Mouse (Mus musculus) hindbrain, embryonic 15.5 days (tissue): Measurements from ENCODE around the gene Lgmn. TPM values are rescaled to one million over a fixed set of nuclear protein-coding genes. Genes with fewer than 3 reads are reported as not detected.

Experiments
- ATAC-seq: fragments of 200-750 bp; cut with Nextera tagmentation; 2 replicates; pipeline ENCODE4 v1.8.0; 2017; ENCODE audit warnings: low read depth, moderate number of reproducible peaks, moderate TSS enrichment; ENCODE audit not compliant: low FRiP score
- H3K27ac ChIP-seq: fragments of 300-500 bp; sonication (generic); replicated peaks from 2 replicates; pipeline ENCODE4 v1.5.1; 2015; ENCODE audit warnings: mild to moderate bottlenecking, inconsistent platforms
- H3K27me3 ChIP-seq: fragments of 300-500 bp; sonication (generic); 2 replicates; pipeline ENCODE4 v1.6.1; 2015; ENCODE audit warnings: control low read depth, inconsistent platforms
- H3K36me3 ChIP-seq: fragments of 300-500 bp; sonication (generic); 2 replicates; pipeline ENCODE4 v1.6.1; 2015; ENCODE audit warnings: control low read depth, inconsistent platforms
- H3K4me1 ChIP-seq: fragments of 300-500 bp; sonication (generic); replicated peaks from 2 replicates; pipeline ENCODE4 v1.6.1; 2015; ENCODE audit warnings: control low read depth, inconsistent platforms
- H3K4me2 ChIP-seq: fragments of 300-500 bp; sonication (generic); 2 replicates; pipeline ENCODE4 v1.6.1; 2015; ENCODE audit warnings: moderate library complexity, mild to moderate bottlenecking, inconsistent platforms
- H3K4me3 ChIP-seq: fragments of 300-500 bp; sonication (generic); 2 replicates; pipeline ENCODE4 v1.5.1; 2015; ENCODE audit warnings: mild to moderate bottlenecking, inconsistent platforms
- H3K9ac ChIP-seq: fragments of 300-500 bp; sonication (generic); 2 replicates; pipeline ENCODE4 v1.6.1; 2015; ENCODE audit warnings: inconsistent platforms
- H3K9me3 ChIP-seq: fragments of 300-500 bp; sonication (generic); 2 replicates; pipeline ENCODE4 v1.6.1; 2016; ENCODE audit warnings: control low read depth, inconsistent platforms
- WGBS: fragments of 180-500 bp; shearing (Covaris S2); methylation state at CpG from one replicate; pipeline ENCODE4 v1.1.7; 2015; 5-methylcytosine and 5-hydroxymethylcytosine counted together
- polyA plus RNA-seq: library from polyadenylated mRNA; unstranded; fragments of >200 nt; fragmentation: Nextera tagmentation; extraction: Ambion mirVana; gene quantifications from 2 replicates; pipeline ENCODE4 v1.2.1, GENCODE M21; 2015

Gene Lgmn
- polyA plus RNA-seq, 1 experiment from 2014 or later, result 109 TPM

DNA sequence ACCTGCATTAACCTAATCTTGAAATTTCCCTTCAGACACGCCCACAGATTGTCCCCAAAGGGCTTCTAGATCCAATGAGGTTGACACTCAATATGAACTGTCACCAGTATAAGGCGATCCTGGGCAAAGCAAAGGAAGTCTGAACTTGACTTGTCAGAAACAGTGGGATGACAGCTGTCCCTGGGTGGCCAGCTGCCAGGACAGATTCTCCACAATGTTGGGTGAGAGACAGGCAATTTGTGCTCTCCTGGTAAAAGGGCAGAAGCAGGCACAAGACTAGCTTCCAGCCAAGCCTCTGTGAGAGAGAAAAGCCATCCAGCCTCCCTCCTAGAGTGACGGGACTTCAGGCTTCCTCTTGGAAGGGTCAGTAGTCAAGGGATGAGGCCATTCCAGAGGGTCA is 67.3 kb downstream of the Lgmn start:
- H3K4me3 ChIP-seq, result no peak overlapping the region
- 84% methylated on average over 3 of the region's 3 CpGs for WGBS
- H3K4me1 ChIP-seq, result no peaks in the 10 kb centered on the region
- H3K36me3 ChIP-seq, result no peaks in the 10 kb centered on the region
- no peaks in the 10 kb centered on the region for H3K27me3 ChIP-seq
- no peak overlapping the region for H3K4me2 ChIP-seq
- no peak overlapping the region for H3K9ac ChIP-seq
- no peak for ATAC-seq
- no peaks in the 10 kb centered on the region for H3K9me3 ChIP-seq
- no peak overlapping the region for H3K27ac ChIP-seq

DNA sequence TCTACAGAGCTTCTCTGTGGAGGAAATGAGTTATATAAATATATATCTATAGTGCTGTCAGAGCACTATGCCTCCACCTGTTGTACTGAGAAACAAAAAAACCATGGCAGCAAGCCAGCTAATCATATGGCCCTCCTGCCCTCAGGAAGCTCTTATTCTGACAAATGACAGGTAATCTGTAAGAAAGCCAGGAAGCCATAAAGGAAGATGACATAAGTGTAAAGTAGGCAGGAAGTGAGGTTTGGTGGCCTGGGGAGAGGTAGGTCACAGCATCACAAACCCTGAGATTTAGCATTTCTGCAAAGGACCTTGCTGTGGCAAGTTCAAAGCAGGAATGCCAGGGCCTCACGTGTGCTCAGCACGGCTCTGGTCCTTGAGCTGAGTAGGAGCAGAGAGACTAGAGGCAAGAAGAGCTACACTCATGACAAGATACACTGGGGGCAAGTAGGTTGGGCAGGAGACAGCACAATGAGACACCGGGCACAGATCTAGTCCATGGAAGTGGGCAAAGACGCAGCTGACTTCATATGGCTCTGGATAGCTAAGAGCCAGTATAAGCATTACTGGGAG is 68.6 kb downstream of the Lgmn start:
- Histone ChIP-seq H3K9me3 (no peaks in the 10 kb centered on the region), H3K4me2 (no peak overlapping the region), H3K4me1 (no peaks in the 10 kb centered on the region), H3K27ac (no peak overlapping the region), H3K4me3 (no peak overlapping the region), H3K9ac (no peak overlapping the region), H3K36me3 (no peaks in the 10 kb centered on the region), H3K27me3 (no peaks in the 10 kb centered on the region)
- 91% methylated on average over 4 of the region's 4 CpGs for WGBS
- no peak for ATAC-seq

DNA sequence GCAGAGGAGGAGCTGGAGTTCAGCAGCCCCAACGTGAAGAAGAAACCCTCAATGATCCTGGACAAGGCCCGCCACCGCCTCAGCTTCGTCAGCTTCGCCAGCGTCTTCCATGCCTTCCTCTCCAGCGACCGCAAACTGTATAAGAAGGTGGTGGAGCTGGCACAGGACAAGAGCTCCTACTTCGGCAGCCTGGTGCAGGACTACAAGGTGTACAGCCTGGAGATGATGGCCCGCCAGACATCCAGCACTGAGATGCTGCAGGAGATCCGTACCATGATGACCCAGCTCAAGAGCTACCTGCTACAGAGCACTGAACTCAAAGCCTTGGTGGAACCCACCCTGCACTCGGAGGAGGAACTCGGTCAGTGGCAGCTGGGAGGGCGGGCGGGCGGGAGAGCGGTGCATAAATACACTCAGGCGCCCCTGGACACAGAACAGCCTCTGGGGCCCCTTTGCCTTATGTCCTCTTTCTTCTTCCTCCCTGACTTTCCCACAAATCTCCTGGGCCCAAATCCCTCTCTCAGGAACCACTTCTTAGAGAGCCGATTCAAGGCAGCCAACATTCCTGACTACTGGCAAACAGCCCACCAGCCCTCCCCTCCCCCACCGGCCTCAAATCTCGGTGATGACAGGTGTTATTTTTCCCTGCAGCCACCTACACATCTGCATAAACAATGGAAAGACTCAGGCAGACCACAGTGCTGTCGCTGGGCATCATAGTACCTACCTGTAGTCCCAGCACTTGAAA is 70.0 kb downstream of the Lgmn start:
- Histone ChIP-seq H3K9me3 (no peaks in the 10 kb centered on the region), H3K9ac (no peak overlapping the region), H3K27ac (no peak overlapping the region), H3K4me3 (no peak overlapping the region), H3K4me1 (no peaks in the 10 kb centered on the region), H3K27me3 (no peaks in the 10 kb centered on the region), H3K36me3 (no peaks in the 10 kb centered on the region), H3K4me2 (no peak overlapping the region)
- ATAC-seq, result no peak
- 84% methylated on average over 22 of the region's 22 CpGs for WGBS

DNA sequence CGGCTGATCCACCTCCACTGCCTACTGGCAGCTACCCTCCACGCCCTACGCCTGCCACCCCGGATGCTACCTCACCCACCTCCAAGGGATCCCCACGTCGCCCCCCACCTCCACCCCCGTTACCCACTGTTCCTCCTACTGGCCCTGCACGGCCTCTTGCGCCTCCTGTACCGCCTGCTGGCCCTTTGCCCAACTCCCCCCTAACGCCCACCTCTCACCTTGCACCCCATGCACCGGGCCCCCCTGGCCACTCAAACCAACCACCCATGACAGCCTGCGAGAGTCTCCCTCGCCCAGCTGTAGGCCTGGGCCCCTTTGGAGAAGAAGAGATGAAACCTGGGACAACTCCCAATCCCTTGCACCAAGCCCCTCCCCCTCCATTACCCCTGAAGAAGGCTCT is 71.1 kb downstream of the Lgmn start:
- ATAC-seq, result no peak
- H3K4me3 ChIP-seq, result no peak overlapping the region
- WGBS, result 81% methylated on average over 14 of the region's 14 CpGs
- H3K4me1 ChIP-seq, result no peaks in the 10 kb centered on the region
- H3K9ac ChIP-seq, result no peak overlapping the region
- H3K27me3 ChIP-seq, result no peaks in the 10 kb centered on the region
- no peaks in the 10 kb centered on the region for H3K36me3 ChIP-seq
- H3K4me2 ChIP-seq, result no peak overlapping the region
- H3K9me3 ChIP-seq, result no peaks in the 10 kb centered on the region
- no peak overlapping the region for H3K27ac ChIP-seq

DNA sequence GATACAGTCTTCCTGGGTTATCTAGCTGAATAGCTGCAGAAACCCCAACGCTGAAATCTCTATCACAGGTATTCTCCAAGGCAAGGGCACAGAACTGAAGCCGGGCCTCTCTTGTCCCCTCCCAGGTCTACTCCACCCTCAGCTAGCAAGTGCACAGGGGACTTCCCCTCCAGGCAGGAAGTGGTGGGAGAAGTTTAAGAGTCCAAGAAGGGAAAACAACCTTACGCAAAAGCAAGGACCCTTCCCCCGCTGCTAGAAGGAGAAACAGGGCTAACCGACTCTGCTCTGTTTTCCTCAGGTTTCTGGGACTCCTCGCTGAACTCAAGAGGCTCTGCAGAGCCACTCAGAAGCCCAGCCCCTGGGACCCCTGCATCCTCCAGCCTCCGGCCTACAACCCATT is 71.5 kb downstream of the Lgmn start:
- H3K27ac ChIP-seq, result no peak overlapping the region
- H3K27me3 ChIP-seq, result no peaks in the 10 kb centered on the region
- ATAC-seq, result no peak
- no peak overlapping the region for H3K4me2 ChIP-seq
- no peaks in the 10 kb centered on the region for H3K9me3 ChIP-seq
- no peak overlapping the region for H3K4me3 ChIP-seq
- H3K36me3 ChIP-seq, result no peaks in the 10 kb centered on the region
- no peak overlapping the region for H3K9ac ChIP-seq
- WGBS, result 81% methylated on average over 7 of the region's 7 CpGs
- H3K4me1 ChIP-seq, result no peaks in the 10 kb centered on the region

DNA sequence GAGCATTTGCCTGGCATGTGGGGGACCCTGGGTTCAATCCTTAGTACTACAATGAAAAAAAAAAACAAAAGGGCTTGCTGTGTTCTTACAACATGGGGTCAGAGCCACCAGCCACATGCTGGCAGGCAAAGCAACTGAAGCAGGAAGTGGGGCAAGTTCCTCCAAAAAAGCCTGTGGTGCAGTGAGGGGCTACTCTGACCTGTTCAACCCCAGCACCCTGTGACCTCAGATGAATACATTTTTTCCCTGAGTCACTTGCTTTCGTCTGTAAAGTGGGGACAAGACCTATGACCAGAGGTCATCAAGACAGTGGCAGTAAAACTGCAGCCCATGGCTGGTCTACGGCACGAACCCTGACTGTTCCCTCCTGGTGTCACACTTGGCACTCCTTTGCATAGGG is 72.5 kb downstream of the Lgmn start:
- no peaks in the 10 kb centered on the region for H3K27me3 ChIP-seq
- H3K4me1 ChIP-seq, result no peaks in the 10 kb centered on the region
- H3K4me3 ChIP-seq, result no peak overlapping the region
- H3K27ac ChIP-seq, result no peak overlapping the region
- 66% methylated on average over 3 of the region's 3 CpGs for WGBS
- no peaks in the 10 kb centered on the region for H3K9me3 ChIP-seq
- H3K36me3 ChIP-seq, result no peaks in the 10 kb centered on the region
- no peak overlapping the region for H3K4me2 ChIP-seq
- no peak for ATAC-seq
- no peak overlapping the region for H3K9ac ChIP-seq

DNA sequence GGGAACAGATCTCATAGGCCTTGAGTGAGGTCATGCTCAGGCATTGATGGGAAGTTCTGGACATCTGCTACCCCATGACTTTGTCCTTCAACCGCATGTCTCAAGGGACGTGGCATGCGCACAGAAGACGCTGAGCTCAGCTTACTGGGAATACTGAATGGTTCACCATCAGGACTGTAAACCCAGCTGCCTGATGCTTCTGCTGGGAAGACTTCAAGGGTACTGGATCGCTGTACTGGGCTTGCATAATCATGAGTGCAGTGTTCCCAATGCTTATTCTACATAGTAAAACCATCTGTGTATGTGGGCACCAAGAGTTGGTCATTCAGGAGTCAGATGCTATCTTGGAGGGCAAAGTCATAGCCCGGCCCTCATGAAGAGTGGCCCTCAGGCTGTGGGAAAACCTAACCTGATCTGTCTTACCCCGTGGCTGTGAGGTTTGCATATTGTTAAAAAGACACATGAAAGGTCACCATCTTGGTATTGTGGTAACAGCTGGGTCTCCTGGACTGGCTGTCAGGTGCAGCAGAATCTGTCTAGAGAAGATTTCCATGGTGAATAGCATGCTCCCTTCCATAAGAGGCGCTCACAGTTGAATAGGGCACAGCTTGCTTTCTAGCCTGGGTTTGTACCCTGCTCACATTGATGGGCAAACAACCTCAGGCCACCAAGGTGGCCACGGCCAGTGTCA is 73.3 kb downstream of the Lgmn start:
- ATAC-seq, result no peak
- H3K36me3 ChIP-seq, result no peaks in the 10 kb centered on the region
- H3K4me3 ChIP-seq, result no peak overlapping the region
- no peak overlapping the region for H3K9ac ChIP-seq
- WGBS, result 96% methylated on average over 9 of the region's 9 CpGs
- no peak overlapping the region for H3K4me2 ChIP-seq
- no peaks in the 10 kb centered on the region for H3K4me1 ChIP-seq
- H3K27me3 ChIP-seq, result no peaks in the 10 kb centered on the region
- H3K9me3 ChIP-seq, result no peaks in the 10 kb centered on the region
- H3K27ac ChIP-seq, result no peak overlapping the region

DNA sequence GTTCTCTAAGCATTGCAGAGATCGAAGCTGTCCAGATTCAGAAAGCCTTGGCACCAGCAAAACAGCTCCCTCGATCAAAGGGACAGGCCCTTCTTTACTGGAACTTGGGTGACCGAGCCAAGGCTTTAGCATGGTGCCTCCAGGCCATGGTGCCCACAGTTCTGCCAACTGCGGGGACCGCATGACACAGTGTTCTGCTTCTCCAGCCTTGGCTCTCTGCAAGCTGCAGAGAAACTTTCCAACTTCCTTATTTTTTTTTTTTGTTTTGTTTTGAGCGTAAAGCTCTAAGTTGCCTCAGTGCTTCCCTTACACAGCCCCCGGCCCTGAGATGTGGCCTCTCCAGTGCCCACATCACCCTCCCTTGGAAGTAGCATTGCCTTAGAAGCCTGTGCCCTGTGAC is 74.6 kb downstream of the Lgmn start:
- Histone ChIP-seq H3K36me3 (no peaks in the 10 kb centered on the region), H3K4me3 (no peak overlapping the region), H3K27me3 (no peaks in the 10 kb centered on the region), H3K27ac (no peak overlapping the region), H3K9ac (no peak overlapping the region), H3K4me1 (no peaks in the 10 kb centered on the region), H3K9me3 (no peaks in the 10 kb centered on the region), H3K4me2 (no peak overlapping the region)
- no peak for ATAC-seq
- WGBS, result 92% methylated on average over 7 of the region's 7 CpGs

DNA sequence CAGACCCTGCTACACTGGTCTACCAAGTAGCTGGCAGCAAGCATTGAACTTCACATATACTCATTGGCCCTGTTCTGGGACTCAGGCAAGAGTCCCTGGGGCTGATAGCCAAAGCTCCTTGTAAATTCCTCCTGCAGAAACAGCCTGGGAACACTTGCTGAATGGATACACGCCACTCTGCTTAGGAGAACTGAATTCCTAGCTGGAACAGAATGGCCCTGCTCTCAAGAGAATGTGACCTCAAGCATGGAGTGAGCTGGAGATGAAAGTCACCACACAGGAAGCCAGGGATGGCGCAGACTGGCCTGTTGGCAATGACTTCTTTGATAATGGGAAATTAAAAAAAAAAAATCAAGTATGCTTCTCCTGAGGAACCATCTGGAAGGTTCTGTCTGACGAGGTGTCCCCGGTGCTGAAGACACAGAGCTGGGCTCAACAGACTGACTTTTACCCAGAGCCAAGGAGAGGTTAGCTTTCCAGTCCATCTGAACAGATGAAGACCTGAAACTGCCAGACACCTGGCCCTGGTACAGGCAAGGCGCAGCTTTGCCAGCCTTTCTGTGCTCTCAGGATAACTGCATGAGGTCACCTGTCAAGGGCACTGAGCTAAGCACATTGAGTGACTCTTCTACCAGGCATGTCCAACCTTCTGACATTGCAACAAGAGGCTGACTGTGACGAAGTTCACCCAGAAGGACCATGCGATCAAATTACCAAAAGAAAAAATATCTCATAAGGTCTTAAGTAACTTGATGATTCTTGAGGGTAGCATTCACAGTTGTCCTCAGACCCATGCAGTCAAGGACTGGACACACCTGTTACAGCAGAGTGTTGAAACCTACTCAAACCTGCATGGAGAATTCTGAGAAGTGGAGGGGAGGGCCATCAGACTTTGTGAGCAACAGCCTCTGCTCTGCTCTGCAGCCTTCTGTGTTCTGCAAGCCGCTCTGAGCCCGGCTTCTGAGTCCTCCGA is 78.1 kb downstream of the Lgmn start:
- ATAC-seq, result no peak
- no peak overlapping the region for H3K9ac ChIP-seq
- H3K4me1 ChIP-seq, result no peaks in the 10 kb centered on the region
- no peaks in the 10 kb centered on the region for H3K27me3 ChIP-seq
- no peaks in the 10 kb centered on the region for H3K9me3 ChIP-seq
- H3K36me3 ChIP-seq, result no peaks in the 10 kb centered on the region
- no peak overlapping the region for H3K4me3 ChIP-seq
- no peak overlapping the region for H3K4me2 ChIP-seq
- 88% methylated on average over 10 of the region's 10 CpGs for WGBS
- no peak overlapping the region for H3K27ac ChIP-seq

DNA sequence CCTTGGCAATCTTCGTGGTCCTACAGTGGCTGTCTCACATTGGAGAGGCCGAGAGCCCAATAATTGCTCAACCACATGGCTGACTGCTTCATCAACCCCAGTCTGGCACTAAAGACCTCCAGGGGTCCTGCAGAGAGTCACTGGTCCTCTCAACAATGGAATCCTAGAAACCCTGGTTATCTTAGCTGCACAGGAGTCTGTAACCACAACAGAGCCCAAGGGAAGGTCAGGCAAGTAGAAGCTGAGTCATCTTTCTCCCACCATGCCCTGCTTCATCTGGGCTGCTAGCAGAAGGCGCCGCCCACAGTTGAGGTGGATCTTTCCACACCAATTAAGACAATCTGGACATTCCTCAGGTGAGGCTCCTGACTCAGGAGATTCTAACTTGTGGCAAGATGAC is 80.2 kb downstream of the Lgmn start:
- H3K27me3 ChIP-seq, result no peaks in the 10 kb centered on the region
- no peaks in the 10 kb centered on the region for H3K4me1 ChIP-seq
- no peak overlapping the region for H3K4me2 ChIP-seq
- no peaks in the 10 kb centered on the region for H3K9me3 ChIP-seq
- H3K4me3 ChIP-seq, result no peak overlapping the region
- no peak overlapping the region for H3K27ac ChIP-seq
- H3K9ac ChIP-seq, result no peak overlapping the region
- whole genome bisulfite sequencing, result 91% methylated on average over 4 of the region's 4 CpGs
- no peaks in the 10 kb centered on the region for H3K36me3 ChIP-seq
- no peak for ATAC-seq

DNA sequence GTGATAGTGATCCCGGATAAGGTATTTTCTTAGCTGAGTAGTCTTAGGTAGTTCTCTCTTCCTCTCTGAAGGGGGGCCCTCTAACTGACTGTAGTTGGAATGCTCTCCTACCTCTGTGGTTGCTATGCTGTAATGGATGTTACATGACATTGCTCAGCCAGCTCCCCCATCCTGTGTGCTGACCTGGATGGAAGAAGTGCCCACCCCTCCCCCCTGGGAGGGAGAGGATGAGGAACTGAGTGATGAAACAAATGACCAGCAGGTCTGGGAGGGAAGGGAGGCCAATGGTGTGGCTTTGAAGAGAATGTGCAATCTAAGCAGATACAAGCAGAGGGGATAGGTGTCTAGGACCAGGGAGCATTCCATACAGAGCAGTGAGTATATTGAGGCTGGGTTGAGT is 82.8 kb downstream of the Lgmn start:
- Histone ChIP-seq H3K27me3 (no peaks in the 10 kb centered on the region), H3K9ac (no peak overlapping the region), H3K9me3 (no peaks in the 10 kb centered on the region), H3K36me3 (no peaks in the 10 kb centered on the region), H3K4me2 (no peak overlapping the region), H3K4me1 (no peaks in the 10 kb centered on the region), H3K4me3 (no peak overlapping the region), H3K27ac (no peak overlapping the region)
- WGBS, result 97% methylated on average over 1 of the region's 1 CpGs
- ATAC-seq, result no peak

DNA sequence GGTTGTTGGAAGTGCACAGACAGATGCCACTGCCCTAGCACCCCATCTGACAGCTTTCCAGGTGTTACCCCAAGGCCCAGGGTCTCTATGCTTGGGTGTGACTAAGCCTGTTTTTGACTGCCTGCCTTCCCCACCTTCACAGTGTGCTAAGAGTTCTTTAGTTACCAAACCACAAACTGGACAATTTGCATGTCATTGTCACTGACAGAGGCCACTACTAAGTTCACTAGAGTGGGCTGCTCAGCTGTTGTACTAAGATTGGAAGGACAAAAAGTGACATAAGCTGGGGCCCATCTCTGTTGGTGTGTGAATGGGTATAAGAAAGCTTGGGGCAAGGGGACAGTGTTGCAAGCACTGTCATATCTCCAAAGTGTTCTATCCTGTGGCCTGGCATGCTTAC is 83.8 kb downstream of the Lgmn start:
- no peak for ATAC-seq
- Histone ChIP-seq H3K4me1 (no peaks in the 10 kb centered on the region), H3K9ac (no peak overlapping the region), H3K4me3 (no peak overlapping the region), H3K4me2 (no peak overlapping the region), H3K36me3 (no peaks in the 10 kb centered on the region), H3K27ac (no peak overlapping the region), H3K9me3 (no peaks in the 10 kb centered on the region), H3K27me3 (no peaks in the 10 kb centered on the region)
